Mouse (Mus musculus) kidney, adult 2 months (tissue): ENCODE results near the gene Sec16b. TPM values are rescaled to one million over a fixed set of nuclear protein-coding genes. Genes with fewer than 3 reads are reported as not detected.
A peak's percentile ranks its signal among the peaks of the same experiment; 100 is the strongest.

ENCODE experiments used
- DNase-seq: peaks from one replicate; pipeline ENCODE4 v3.0.0; 2021
- H3K27ac ChIP-seq: fragments of 200-500 bp; 2 replicates; pipeline ENCODE4 v1.5.1; 2012; ENCODE audit warnings: low read depth, low read length, control low read depth, inconsistent platforms; ENCODE audit not compliant: insufficient read depth
- H3K27me3 ChIP-seq: fragments of 200-500 bp; replicated peaks from 2 replicates; pipeline ENCODE4 v1.6.1; 2012; ENCODE audit warnings: mild to moderate bottlenecking, moderate library complexity, low read length, inconsistent platforms; ENCODE audit not compliant: control insufficient read depth, insufficient read depth
- H3K36me3 ChIP-seq: fragments of 200-500 bp; 2 replicates; pipeline ENCODE4 v1.6.1; 2012; ENCODE audit warnings: mild to moderate bottlenecking, moderate library complexity, low read length, inconsistent platforms; ENCODE audit not compliant: control insufficient read depth, insufficient read depth
- H3K4me1 ChIP-seq: fragments of 200-500 bp; 2 replicates; pipeline ENCODE4 v1.6.1; 2011; ENCODE audit warnings: low read length; ENCODE audit not compliant: control insufficient read depth, insufficient read depth
- H3K4me3 ChIP-seq: fragments of 200-500 bp; 2 replicates; pipeline ENCODE4 v1.5.1; 2011; ENCODE audit warnings: mild to moderate bottlenecking, low read depth, low read length, control low read depth; ENCODE audit not compliant: insufficient read depth
- CTCF ChIP-seq: fragments of 200-500 bp; conservative IDR thresholded peaks from 2 replicates; pipeline ENCODE4 v1.5.1; 2011; ENCODE audit warnings: low read depth, mild to moderate bottlenecking, control low read depth, low read length, moderate library complexity, mixed read lengths; ENCODE audit not compliant: insufficient read depth, insufficient read length
- POLR2A ChIP-seq: fragments of 200-500 bp; IDR thresholded peaks from one replicate; pipeline ENCODE4 v1.6.1; 2011; ENCODE audit warnings: low read depth, low read length, control low read depth
- WGBS: fragments of 180-500 bp; shearing (Covaris S2); methylation state at CpG from one replicate; pipeline ENCODE4 v1.1.7; 2018; 5-methylcytosine and 5-hydroxymethylcytosine counted together
- polyA plus RNA-seq: library from polyadenylated mRNA; depleted of rRNA; stranded (reverse); fragments of >200 nt; gene quantifications from 2 replicates; pipeline ENCODE4 v1.2.3, GENCODE M21; 2012

Gene Sec16b
- polyA plus RNA-seq, 1 experiment, result 2.4 TPM

DNA sequence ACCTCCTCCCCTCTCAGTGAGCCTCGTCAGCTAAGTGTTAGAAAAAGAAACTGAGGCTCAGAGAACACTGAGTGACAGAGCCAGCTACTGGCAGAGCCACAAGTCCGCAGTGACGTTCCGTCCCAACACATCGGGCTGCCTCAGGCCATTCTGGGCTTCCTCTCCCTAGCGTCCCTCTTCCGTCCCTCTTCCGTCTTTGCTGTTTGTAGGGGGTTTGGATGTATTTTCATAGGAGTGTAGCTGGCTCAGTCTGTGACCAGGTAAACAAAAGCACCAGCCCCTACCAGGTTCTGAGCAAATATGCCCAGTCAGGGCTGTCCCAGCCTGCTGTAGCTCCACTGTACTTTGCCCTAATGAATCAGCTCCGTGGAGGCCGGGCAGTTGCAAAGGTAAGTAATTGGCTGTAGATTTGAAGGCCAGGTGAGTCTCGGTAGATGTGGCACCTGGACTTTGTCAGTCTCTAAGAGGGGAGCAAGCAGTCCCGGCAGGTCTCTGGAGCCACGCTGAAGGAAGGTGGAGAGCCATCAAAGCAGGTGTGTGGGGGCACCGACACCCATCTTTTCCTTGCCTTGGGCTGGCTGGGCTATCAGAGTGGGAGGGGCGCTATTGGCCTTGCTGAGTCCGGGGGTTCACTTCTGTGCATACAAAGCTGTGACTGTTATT, 19.3 kb downstream of the Sec16b start:
- DNase-seq, result peak; percentile 69
- H3K4me3 ChIP-seq, result peak overlapping the region; percentile 32
- H3K27ac ChIP-seq, result 0 out of 2 replicates have a peak overlapping the region, but pooled peaks have one; percentile 7
- peaks cover 3% of the 10 kb centered on the region; the same call in 1 of the 2 replicates for H3K4me1 ChIP-seq
- WGBS, result 72% methylated on average over 16 of the region's 16 CpGs
- TF ChIP-seq POLR2A (no peak), CTCF (no peak)
- no peaks in the 10 kb centered on the region for H3K36me3 ChIP-seq
- H3K27me3 ChIP-seq, result no peaks in the 10 kb centered on the region

GRCm38 (mm10) chr1:157526625-157527024, 20.1 kb downstream of the Sec16b start:
- Histone ChIP-seq H3K27ac (no peak overlapping the region), H3K36me3 (no peaks in the 10 kb centered on the region), H3K27me3 (no peaks in the 10 kb centered on the region), H3K4me3 (no peak overlapping the region), H3K4me1 (peaks cover 3% of the 10 kb centered on the region; the same call in 1 of the 2 replicates)
- 54% methylated on average over 5 of the region's 5 CpGs for WGBS
- peak; percentile 27 for DNase-seq
- TF ChIP-seq POLR2A (no peak), CTCF (no peak)

DNA sequence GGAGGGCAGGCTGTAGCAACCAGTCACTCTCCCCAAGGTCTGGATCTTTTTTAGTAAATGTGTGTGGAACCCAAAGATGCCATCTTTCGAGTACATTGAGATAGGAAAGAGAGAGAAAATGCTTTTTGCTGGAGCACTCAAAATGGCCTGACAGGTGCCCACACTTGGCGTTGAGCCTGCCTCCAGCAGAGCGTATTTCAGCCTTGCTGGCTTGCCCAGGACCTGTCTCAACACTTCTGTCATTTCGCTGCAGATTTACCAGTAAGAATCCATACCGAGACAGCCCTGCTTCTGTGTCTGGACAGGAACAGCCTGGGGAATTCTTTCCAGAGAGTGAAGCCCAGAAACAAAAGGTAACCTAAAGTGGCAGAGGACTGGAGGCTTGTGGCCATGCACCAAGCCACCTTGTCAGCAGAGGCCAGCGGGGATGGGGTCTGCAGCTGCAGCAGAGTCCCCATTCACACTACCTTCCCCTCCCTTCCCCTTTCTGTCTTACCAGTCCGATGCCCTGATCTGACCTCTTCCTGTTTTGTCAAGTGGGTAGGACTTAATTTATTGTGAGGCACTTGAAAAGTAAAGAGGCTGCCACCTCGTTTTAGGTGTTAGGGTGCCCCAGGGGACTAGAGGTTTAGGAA, 26.4 kb downstream of the Sec16b start:
- no peak for TF ChIP-seq CTCF
- no peak for TF ChIP-seq POLR2A
- WGBS, result 62% methylated on average over 8 of the region's 8 CpGs

GRCm38 (mm10) chr1:157535571-157535970, 29.0 kb downstream of the Sec16b start:
- no peaks in the 10 kb centered on the region for H3K27me3 ChIP-seq
- H3K36me3 ChIP-seq, result no peaks in the 10 kb centered on the region
- WGBS, result 97% methylated on average over 1 of the region's 1 CpGs
- H3K4me1 ChIP-seq, result no peaks in the 10 kb centered on the region
- no peak overlapping the region for H3K27ac ChIP-seq
- DNase-seq, result no peak
- TF ChIP-seq CTCF (no peak), POLR2A (no peak)
- H3K4me3 ChIP-seq, result no peak overlapping the region

More for the DNA sequence above, 26.4 kb downstream of the Sec16b start:
- no peak for DNase-seq
- H3K4me3 ChIP-seq, result no peak overlapping the region
- H3K27ac ChIP-seq, result no peak overlapping the region
- no peaks in the 10 kb centered on the region for H3K4me1 ChIP-seq
- no peaks in the 10 kb centered on the region for H3K27me3 ChIP-seq
- H3K36me3 ChIP-seq, result no peaks in the 10 kb centered on the region

- DNase-seq, result peak; percentile 53
- H3K4me3 ChIP-seq, result no peak overlapping the region
- no peaks in the 10 kb centered on the region for H3K27me3 ChIP-seq
- no peaks in the 10 kb centered on the region for H3K4me1 ChIP-seq
- H3K27ac ChIP-seq, result no peak overlapping the region
- TF ChIP-seq CTCF (peak; percentile 61), POLR2A (no peak)
- 11% methylated on average over 6 of the region's 6 CpGs for WGBS
- no peaks in the 10 kb centered on the region for H3K36me3 ChIP-seq
These were observed 29.9 kb downstream of the Sec16b start for GRCm38 (mm10) chr1:157536471-157536870.

DNA sequence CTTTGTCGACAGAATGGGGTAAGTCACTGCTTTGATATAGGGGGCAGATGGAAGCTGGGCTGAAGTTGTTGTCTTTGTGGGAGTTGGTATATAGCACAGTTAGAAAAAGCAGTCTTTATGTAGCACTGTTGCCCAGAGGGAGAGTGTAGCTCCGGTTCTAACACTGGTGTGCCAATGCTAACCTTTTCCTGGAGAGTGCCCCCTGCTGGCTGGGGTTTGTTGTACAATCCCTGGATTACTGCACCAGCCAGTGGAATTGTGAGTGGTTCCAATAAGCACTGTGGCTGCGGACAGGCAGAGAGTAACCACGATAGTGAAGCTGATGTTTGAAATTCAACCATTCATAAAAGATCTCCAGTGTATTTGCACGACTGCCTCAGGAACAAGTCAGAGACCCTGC, 31.1 kb downstream of the Sec16b start:
- 81% methylated on average over 5 of the region's 5 CpGs for WGBS
- H3K27me3 ChIP-seq, result no peaks in the 10 kb centered on the region

DNA sequence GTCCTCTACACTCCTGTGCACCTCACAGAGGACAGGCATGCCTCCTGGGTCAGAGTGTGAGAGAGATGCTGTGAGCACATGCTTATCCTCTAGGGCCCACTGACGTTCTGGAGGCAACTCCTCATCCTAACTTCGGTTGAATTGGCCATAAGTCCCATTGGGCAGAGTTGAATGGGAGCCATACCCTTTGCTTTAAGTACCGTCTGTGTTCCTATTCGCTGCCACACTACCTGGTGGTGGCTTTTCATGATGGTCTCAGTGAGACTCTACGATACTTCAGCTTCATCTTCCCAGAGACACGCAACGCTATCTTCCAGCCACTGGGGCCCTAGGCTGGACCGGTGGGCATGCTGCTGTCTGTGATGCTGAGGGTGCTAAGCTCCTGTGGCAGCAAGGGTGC, 38.5 kb downstream of the Sec16b start:
- no peak overlapping the region for H3K4me3 ChIP-seq
- WGBS, result 94% methylated on average over 8 of the region's 8 CpGs
- H3K27ac ChIP-seq, result no peak overlapping the region
- H3K36me3 ChIP-seq, result no peaks in the 10 kb centered on the region
- no peaks in the 10 kb centered on the region for H3K4me1 ChIP-seq
- no peak for DNase-seq
- H3K27me3 ChIP-seq, result no peaks in the 10 kb centered on the region
- no peak for TF ChIP-seq CTCF
- TF ChIP-seq POLR2A, result no peak

More for the DNA sequence above, 31.1 kb downstream of the Sec16b start:
- TF ChIP-seq POLR2A (no peak), CTCF (peak; percentile 56)
- H3K4me3 ChIP-seq, result no peak overlapping the region
- no peak overlapping the region for H3K27ac ChIP-seq
- peak; percentile 33 for DNase-seq
- no peaks in the 10 kb centered on the region for H3K4me1 ChIP-seq
- H3K36me3 ChIP-seq, result no peaks in the 10 kb centered on the region
